Mouse (Mus musculus): ENCODE data around the gene Psmc3.

- TF ChIP-seq CTCF (IDR thresholded peaks at IDR 0.05; ENCODE audit: low read depth) (no peak), EP300 (IDR thresholded peaks at IDR 0.05; ENCODE audit: low read depth) (no peak)
Observed at GRCm38 (mm10) chr2:91077957-91078313, 24.1 kb downstream of the Psmc3 start.
